Mouse (Mus musculus) intestine, embryonic 16.5 days (tissue): ENCODE measurements around the gene Med20. TPM values are rescaled to one million over a fixed set of nuclear protein-coding genes. Genes with fewer than 3 reads are reported as not detected.

Source experiments
- ATAC-seq: fragments of 200-750 bp; cut with Nextera tagmentation; 2 replicates; pipeline ENCODE4 v1.8.0; 2017; ENCODE audit warnings: moderate TSS enrichment, moderate library complexity
- H3K27ac ChIP-seq: fragments of 300-500 bp; sonication (generic); 2 replicates; pipeline ENCODE4 v1.5.1; 2014; ENCODE audit warnings: mild to moderate bottlenecking, low read length
- H3K27me3 ChIP-seq: fragments of 300-500 bp; sonication (generic); replicated peaks from 2 replicates; pipeline ENCODE4 v1.6.1; 2014; ENCODE audit warnings: low read length, control low read depth, mixed read lengths; ENCODE audit not compliant: control insufficient read depth, insufficient read depth
- H3K36me3 ChIP-seq: fragments of 300-500 bp; sonication (generic); 2 replicates; pipeline ENCODE4 v1.6.1; 2014; ENCODE audit warnings: low read length, control low read depth; ENCODE audit not compliant: control insufficient read depth, insufficient read depth
- H3K4me1 ChIP-seq: fragments of 300-500 bp; sonication (generic); 2 replicates; pipeline ENCODE4 v1.6.1; 2014; ENCODE audit warnings: low read length, control low read depth, mixed read lengths; ENCODE audit not compliant: control insufficient read depth, insufficient read depth
- H3K4me2 ChIP-seq: fragments of 300-500 bp; sonication (generic); 2 replicates; pipeline ENCODE4 v1.6.1; 2014; ENCODE audit warnings: low read depth, low read length, control low read depth
- H3K4me3 ChIP-seq: fragments of 300-500 bp; sonication (generic); 2 replicates; pipeline ENCODE4 v1.5.1; 2014; ENCODE audit warnings: mild to moderate bottlenecking, low read length
- H3K9ac ChIP-seq: fragments of 300-500 bp; sonication (generic); 2 replicates; pipeline ENCODE4 v1.6.1; 2014; ENCODE audit warnings: low read depth, low read length
- H3K9me3 ChIP-seq: fragments of 300-500 bp; sonication (generic); 2 replicates; pipeline ENCODE4 v1.6.1; 2016; ENCODE audit warnings: low read length, control low read depth; ENCODE audit not compliant: control insufficient read depth
- WGBS: fragments of 180-500 bp; shearing (Covaris S2); extraction: QIAGEN DNeasy Blood & Tissue Kit; methylation state at CpG from one replicate; pipeline ENCODE4 v1.1.7; 2014; 5-methylcytosine and 5-hydroxymethylcytosine counted together
- polyA plus RNA-seq: library from polyadenylated mRNA; unstranded; fragments of >200 nt; fragmentation: Nextera tagmentation; extraction: Ambion mirVana; gene quantifications from 2 replicates; pipeline ENCODE4 v1.2.1, GENCODE M21; 2015

Gene Med20
- polyA plus RNA-seq, 1 experiment from 2014 or later, result 41.4 TPM

DNA sequence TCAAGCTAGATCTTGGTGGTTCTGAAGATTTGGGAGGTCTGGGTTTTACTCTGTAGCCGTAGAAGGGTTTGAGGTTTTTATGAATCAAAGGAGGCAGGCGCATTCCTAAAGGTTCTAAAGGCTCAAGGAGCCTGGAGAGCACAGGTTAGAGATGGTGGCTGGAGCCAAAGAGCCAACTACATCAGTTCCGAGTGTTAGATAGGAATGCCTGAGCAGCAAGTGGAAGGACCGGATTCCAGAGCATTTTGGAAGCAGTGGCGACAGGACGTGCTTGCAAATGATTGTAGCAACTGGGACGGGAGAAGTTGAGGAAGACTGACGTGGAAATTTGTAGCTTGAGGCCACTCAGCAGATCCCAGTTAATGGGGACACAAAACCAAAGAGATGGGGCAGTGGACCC is 37.4 kb upstream of the Med20 start:
- H3K4me2 ChIP-seq, result no peak overlapping the region
- H3K4me3 ChIP-seq, result no peak overlapping the region
- no peak overlapping the region for H3K9ac ChIP-seq
- no peaks in the 10 kb centered on the region for H3K27me3 ChIP-seq
- H3K9me3 ChIP-seq, result no peaks in the 10 kb centered on the region
- H3K4me1 ChIP-seq, result no peaks in the 10 kb centered on the region
- WGBS, result 75% methylated on average over 8 of the region's 8 CpGs
- ATAC-seq, result no peak
- no peaks in the 10 kb centered on the region for H3K36me3 ChIP-seq
- no peak overlapping the region for H3K27ac ChIP-seq

- Histone ChIP-seq H3K4me1 (no peaks in the 10 kb centered on the region), H3K27me3 (no peaks in the 10 kb centered on the region), H3K4me3 (no peak overlapping the region), H3K9me3 (no peaks in the 10 kb centered on the region), H3K27ac (no peak overlapping the region), H3K9ac (no peak overlapping the region), H3K36me3 (no peaks in the 10 kb centered on the region), H3K4me2 (no peak overlapping the region)
- 68% methylated on average over 11 of the region's 11 CpGs for WGBS
- ATAC-seq, result no peak
Measured at GRCm38 (mm10) chr17:47574830-47575229, 36.6 kb upstream of the Med20 start.

DNA sequence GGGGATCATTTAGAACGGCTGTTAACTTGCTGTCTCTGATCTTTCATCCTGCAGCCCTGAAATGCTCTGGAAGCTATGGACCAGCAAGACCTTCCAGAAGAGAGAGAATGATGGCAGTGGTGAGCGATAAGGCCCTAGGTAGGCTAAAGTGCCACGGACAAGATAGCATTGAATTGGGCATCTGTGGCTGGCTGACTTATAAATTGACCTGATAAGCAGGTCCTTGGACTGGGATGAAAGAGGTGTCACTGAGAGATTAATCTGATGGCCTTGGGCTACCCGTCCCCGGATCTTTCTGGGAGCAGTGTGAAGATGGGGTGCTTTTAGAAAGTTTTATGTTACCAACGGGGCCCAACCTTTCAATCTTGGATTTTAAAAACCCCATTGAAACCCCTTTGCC is 32.7 kb upstream of the Med20 start:
- 86% methylated on average over 6 of the region's 6 CpGs for WGBS
- Histone ChIP-seq H3K27ac (no peak overlapping the region), H3K27me3 (no peaks in the 10 kb centered on the region), H3K9me3 (no peaks in the 10 kb centered on the region), H3K4me3 (no peak overlapping the region), H3K4me1 (no peaks in the 10 kb centered on the region), H3K4me2 (no peak overlapping the region), H3K36me3 (no peaks in the 10 kb centered on the region), H3K9ac (no peak overlapping the region)
- 0 out of 2 replicates have a peak, but pooled peaks have one; percentile 13 for ATAC-seq

GRCm38 (mm10) chr17:47580962-47581361 is 30.4 kb upstream of the Med20 start:
- Histone ChIP-seq H3K4me3 (no peak overlapping the region), H3K9me3 (no peaks in the 10 kb centered on the region), H3K27ac (no peak overlapping the region), H3K27me3 (no peaks in the 10 kb centered on the region), H3K36me3 (no peaks in the 10 kb centered on the region), H3K4me2 (no peak overlapping the region), H3K4me1 (no peaks in the 10 kb centered on the region), H3K9ac (no peak overlapping the region)
- WGBS, result 88% methylated on average over 4 of the region's 4 CpGs
- no peak for ATAC-seq

DNA sequence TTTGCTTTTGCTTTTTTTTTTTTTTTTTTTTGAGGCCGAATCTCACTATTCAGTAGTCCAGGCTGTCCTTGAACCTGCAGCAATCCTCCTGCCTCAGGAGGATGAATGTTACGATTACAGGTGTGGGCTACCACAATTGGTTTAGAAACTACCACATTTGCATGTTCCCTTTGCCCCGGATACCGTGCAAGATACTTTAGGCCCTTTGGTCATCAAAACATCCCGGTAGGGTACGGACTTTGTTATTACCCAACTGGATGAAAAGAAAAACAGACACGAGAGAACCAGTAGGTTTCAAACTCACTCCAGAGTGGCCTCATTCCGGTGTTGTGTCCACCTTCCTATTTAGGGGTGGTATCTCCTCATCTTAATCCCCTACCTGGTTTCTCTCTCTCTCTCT is 22.9 kb upstream of the Med20 start:
- no peak for ATAC-seq
- 90% methylated on average over 8 of the region's 8 CpGs for WGBS
- Histone ChIP-seq H3K36me3 (no peaks in the 10 kb centered on the region), H3K9ac (no peak overlapping the region), H3K4me1 (peaks cover 4% of the 10 kb centered on the region; the same call in 1 of the 2 replicates), H3K27ac (no peak overlapping the region), H3K9me3 (no peaks in the 10 kb centered on the region), H3K4me3 (no peak overlapping the region), H3K27me3 (no peaks in the 10 kb centered on the region), H3K4me2 (no peak overlapping the region)

GRCm38 (mm10) chr17:47591073-47591472 is 20.3 kb upstream of the Med20 start:
- no peak overlapping the region for H3K27ac ChIP-seq
- peaks cover 10% of the 10 kb centered on the region for H3K4me1 ChIP-seq
- H3K9ac ChIP-seq, result no peak overlapping the region
- no peaks in the 10 kb centered on the region for H3K27me3 ChIP-seq
- WGBS, result 67% methylated on average over 3 of the region's 3 CpGs
- no peaks in the 10 kb centered on the region for H3K9me3 ChIP-seq
- H3K36me3 ChIP-seq, result no peaks in the 10 kb centered on the region
- no peak overlapping the region for H3K4me3 ChIP-seq
- H3K4me2 ChIP-seq, result no peak overlapping the region
- no peak for ATAC-seq

DNA sequence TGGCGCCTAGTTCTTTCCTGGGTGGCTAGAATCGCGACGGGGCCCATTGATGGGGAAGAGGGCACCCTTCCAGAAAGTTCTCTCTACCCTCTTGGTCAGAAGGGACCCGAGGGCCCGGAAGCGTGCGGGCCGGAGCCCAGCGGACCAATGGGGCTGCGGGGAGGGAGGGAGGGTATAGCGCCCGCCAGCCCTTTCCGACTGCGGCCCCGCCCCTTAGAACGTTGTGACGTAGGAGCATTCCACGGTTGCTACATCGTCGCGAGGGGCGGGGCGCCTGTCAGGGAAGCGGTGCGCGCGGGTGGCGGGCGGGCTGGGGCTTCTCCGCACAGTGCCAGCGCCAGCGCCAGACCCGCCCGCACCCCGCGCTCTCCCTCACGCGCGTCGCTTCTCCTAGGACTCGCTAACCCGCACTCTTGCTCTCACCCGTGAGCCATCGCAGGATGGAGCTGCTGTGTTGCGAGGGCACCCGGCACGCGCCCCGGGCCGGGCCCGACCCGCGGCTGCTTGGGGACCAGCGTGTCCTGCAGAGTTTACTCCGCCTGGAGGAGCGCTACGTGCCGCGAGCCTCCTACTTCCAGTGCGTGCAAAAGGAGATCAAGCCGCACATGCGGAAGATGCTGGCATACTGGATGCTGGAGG is 18.0 kb upstream of the Med20 start:
- no peaks in the 10 kb centered on the region for H3K27me3 ChIP-seq
- under 1% methylated on average over 63 of the region's 63 CpGs for WGBS
- peak overlapping the region; percentile 71 for H3K4me2 ChIP-seq
- H3K4me3 ChIP-seq, result peak overlapping the region; percentile 95
- H3K4me1 ChIP-seq, result peaks cover 31% of the 10 kb centered on the region
- peaks cover 8% of the 10 kb centered on the region; the same call in 1 of the 2 replicates for H3K36me3 ChIP-seq
- H3K9ac ChIP-seq, result peak overlapping the region; percentile 81
- H3K9me3 ChIP-seq, result no peaks in the 10 kb centered on the region
- H3K27ac ChIP-seq, result peak overlapping the region; percentile 99
- peak; percentile 81 for ATAC-seq

GRCm38 (mm10) chr17:47593854-47594182 is 17.6 kb upstream of the Med20 start:
- peaks cover 32% of the 10 kb centered on the region for H3K4me1 ChIP-seq
- peak overlapping the region; percentile 81 for H3K9ac ChIP-seq
- peak overlapping the region; percentile 95 for H3K4me3 ChIP-seq
- H3K36me3 ChIP-seq, result peaks cover 12% of the 10 kb centered on the region; the same call in 1 of the 2 replicates
- peak overlapping the region; percentile 71 for H3K4me2 ChIP-seq
- WGBS, result under 1% methylated on average over 13 of the region's 13 CpGs
- no peak for ATAC-seq
- H3K27ac ChIP-seq, result peak overlapping the region; percentile 99
- no peaks in the 10 kb centered on the region for H3K27me3 ChIP-seq
- H3K9me3 ChIP-seq, result no peaks in the 10 kb centered on the region

DNA sequence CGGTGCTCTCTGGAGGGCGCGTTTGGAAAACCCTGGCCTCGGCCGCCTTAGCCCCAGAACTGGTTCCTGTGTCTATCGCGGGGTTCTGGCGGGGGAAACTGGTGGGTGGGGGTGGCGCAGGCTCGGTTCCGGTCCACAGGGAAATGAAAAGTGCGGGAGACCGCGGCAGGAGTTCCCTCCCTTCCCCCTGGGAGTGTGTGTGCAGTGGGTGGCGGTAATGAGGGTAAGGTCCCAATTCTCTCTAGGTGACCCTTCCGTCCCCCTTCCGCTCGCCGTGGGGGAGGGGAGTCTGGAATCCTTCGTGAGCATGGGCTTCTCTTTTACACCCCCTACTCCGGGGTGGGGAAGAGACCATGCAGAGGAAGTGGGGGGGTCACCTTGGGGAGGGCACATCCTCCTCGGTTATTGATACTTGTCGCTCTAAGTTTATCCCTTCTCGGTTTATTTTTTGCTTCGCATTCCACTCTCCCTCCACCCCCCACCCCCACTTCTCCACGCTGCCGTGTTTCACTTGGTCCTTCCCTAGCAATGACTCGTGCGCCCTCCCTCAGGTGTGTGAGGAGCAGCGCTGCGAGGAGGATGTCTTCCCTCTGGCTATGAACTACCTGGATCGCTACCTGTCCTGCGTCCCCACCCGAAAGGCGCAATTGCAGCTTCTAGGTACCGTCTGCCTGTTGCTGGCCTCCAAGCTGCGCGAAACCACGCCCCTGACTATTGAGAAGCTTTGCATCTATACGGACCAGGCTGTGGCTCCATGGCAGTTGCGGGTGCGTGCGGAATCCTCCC is 17.0 kb upstream of the Med20 start:
- H3K4me3 ChIP-seq, result peak overlapping the region; percentile 95
- no peaks in the 10 kb centered on the region for H3K9me3 ChIP-seq
- H3K27ac ChIP-seq, result peak overlapping the region; percentile 99
- WGBS, result under 1% methylated on average over 42 of the region's 43 CpGs
- H3K36me3 ChIP-seq, result peaks cover 12% of the 10 kb centered on the region; the same call in 1 of the 2 replicates
- H3K9ac ChIP-seq, result peak overlapping the region; percentile 81
- peak overlapping the region; percentile 71 for H3K4me2 ChIP-seq
- no peaks in the 10 kb centered on the region for H3K27me3 ChIP-seq
- ATAC-seq, result peak; percentile 7; the same call in 1 of the 2 replicates
- H3K4me1 ChIP-seq, result peaks cover 32% of the 10 kb centered on the region
